Mouse (Mus musculus): ENCODE data around the gene Skor1. TPM values are rescaled to one million over a fixed set of nuclear protein-coding genes. Genes with fewer than 3 reads are reported as not detected.

Skor1 gene
- total and polyA plus RNA-seq, 2 experiments from 2014 or later = not detected

DNA sequence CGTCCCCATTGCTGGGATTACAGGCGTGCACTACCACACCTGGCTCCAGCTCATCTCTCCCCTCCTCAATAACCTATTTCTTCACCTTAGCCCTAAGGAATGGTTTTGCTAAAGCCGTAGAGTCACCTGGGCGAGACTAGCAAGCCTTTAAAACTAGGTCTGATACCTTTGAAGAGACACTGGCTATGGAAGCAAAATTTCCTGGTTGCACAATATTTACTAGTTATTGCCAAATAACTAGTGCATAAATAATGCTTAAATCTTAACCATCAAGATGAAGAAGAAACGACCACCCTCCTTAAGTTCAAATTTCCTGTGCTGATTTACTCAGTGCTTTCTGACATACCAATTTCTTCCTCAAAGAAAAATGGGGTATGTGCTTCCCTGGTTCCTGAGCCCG is 15.1 kb downstream of the Skor1 start:
- peaks cover 6% of the 10 kb centered on the region; the same call in 1 of the 2 replicates for H3K4me1 ChIP-seq (ENCODE audit: control insufficient read depth, insufficient read depth)
- H3K9ac ChIP-seq (replicated peaks; ENCODE audit: low read depth, low read length) = peak overlapping the region; percentile 36; the same call in 1 of the 2 replicates
- peak overlapping the region; percentile 73 for H3K4me2 ChIP-seq (ENCODE audit: low read depth, low read length)
- H3K4me3 ChIP-seq (ENCODE audit: low read depth, low read length) = peak overlapping the region; percentile 80
- peaks cover 52% of the 10 kb centered on the region for H3K27me3 ChIP-seq (ENCODE audit: control insufficient read depth, insufficient read depth, low read length)
- no peak overlapping the region for H3K27ac ChIP-seq (ENCODE audit: low read depth)
- ATAC-seq (ENCODE audit: insufficient read depth, low read depth) (no peak), DNase-seq (ENCODE audit: low spot score) (no peak)
- H3K36me3 ChIP-seq (replicated peaks; ENCODE audit: control insufficient read depth, insufficient read depth, low read length) = no peaks in the 10 kb centered on the region
- 15% methylated on average over 6 of the region's 6 CpGs for WGBS
- no peaks in the 10 kb centered on the region for H3K9me3 ChIP-seq (replicated peaks; ENCODE audit: control insufficient read depth, low read length)
- no peak for TF ChIP-seq EP300 (IDR thresholded peaks at IDR 0.05; ENCODE audit: low read depth)
- TF ChIP-seq CTCF (IDR thresholded peaks at IDR 0.05; ENCODE audit: low read depth) = no peak

DNA sequence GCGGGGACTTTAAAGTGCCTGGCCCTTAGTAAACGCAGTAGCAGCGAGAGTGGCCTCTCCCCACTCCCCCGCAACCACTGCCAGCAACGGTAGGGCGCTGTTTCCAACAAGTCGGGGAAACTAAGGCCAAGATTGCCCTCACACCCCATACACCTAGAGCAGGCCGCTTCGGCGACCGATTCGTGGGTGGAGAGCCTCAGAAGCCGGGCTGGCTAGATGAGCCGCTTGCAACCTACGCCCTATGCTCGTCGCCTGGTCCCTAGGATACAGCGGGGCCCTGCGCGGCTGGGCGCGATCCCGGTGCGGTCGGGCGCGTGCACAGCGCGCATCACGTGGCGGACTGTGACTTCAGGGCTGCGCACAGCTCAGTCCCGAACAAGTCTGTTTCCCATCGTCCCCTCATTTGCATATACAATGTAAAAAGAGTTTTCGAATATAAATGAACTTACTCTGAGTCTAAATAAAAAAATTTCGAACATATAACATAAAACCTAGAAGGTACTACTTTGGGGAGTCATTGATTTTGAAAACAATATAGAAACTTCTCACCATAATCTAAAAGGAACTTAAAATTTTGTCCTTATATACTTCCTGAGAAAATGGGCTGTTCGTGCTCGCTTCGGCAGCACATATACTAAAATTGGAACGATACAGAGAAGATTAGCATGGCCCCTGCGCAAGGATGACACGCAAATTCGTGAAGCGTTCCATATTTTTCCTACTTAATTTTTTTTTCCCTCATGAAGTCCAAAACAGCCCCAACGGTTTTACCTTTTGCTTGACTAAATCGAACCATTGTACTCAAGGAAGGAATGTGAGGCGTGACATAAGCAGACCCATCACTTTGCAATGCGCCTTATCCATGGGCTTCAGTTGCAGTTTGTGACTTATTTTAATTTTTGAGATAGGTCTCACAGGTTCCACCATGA is 15.8 kb downstream of the Skor1 start:
- DNase-seq (ENCODE audit: low spot score) (peak; percentile 92), ATAC-seq (ENCODE audit: insufficient read depth, low read depth) (peak; percentile 99)
- Histone ChIP-seq H3K9ac (replicated peaks; ENCODE audit: low read depth, low read length) (peak overlapping the region; percentile 69), H3K27me3 (ENCODE audit: control insufficient read depth, insufficient read depth, low read length) (peaks cover 45% of the 10 kb centered on the region), H3K36me3 (replicated peaks; ENCODE audit: control insufficient read depth, insufficient read depth, low read length) (no peaks in the 10 kb centered on the region), H3K4me2 (ENCODE audit: low read depth, low read length) (peak overlapping the region; percentile 73), H3K27ac (ENCODE audit: low read depth) (peak overlapping the region; percentile 88), H3K4me3 (ENCODE audit: low read depth, low read length) (peak overlapping the region; percentile 80), H3K4me1 (ENCODE audit: control insufficient read depth, insufficient read depth) (peaks cover 6% of the 10 kb centered on the region; the same call in 1 of the 2 replicates), H3K9me3 (replicated peaks; ENCODE audit: control insufficient read depth, low read length) (no peaks in the 10 kb centered on the region)
- 2% methylated on average over 48 of the region's 48 CpGs for WGBS
- TF ChIP-seq EP300 (IDR thresholded peaks at IDR 0.05; ENCODE audit: low read depth) (no peak), CTCF (IDR thresholded peaks at IDR 0.05; ENCODE audit: low read depth) (no peak)

DNA sequence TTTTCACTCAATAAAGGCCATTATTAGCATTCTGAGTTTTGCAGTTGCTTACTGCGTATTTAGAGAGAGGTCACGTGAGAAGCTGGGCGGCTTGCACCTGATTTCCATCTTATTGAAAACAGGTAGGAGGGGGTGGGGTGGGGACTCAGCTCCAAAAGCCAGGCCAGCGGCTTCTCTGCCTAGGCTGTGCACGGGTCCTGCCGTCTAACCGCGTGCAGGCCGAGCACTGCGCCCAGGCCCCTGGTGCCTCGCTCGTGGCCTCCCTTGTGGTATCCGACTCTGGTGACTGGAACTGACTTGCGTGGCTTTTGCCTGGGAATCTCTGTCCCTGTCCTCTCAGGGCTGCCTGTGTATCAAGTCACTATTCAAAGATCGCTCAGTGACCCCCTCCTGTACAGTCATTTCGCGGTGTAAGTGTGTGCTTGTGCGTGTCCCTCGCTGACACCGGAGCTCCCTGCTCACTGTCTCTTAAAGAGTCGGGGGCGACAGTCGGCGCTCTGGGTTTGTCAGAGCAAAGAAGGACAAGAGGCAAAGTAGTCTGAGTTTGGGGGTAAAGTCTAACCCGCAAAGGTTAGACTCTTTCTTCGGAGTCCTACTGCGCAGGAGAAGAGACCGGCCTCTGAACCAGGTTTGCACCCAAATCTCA is 16.7 kb downstream of the Skor1 start:
- H3K27me3 ChIP-seq (ENCODE audit: control insufficient read depth, insufficient read depth, low read length) = peaks cover 36% of the 10 kb centered on the region
- H3K27ac ChIP-seq (ENCODE audit: low read depth) = peak overlapping the region; percentile 88
- peak overlapping the region; percentile 69 for H3K9ac ChIP-seq (replicated peaks; ENCODE audit: low read depth, low read length)
- peak overlapping the region; percentile 73 for H3K4me2 ChIP-seq (ENCODE audit: low read depth, low read length)
- peak overlapping the region; percentile 80 for H3K4me3 ChIP-seq (ENCODE audit: low read depth, low read length)
- peak; percentile 23 for ATAC-seq (ENCODE audit: insufficient read depth, low read depth)
- H3K4me1 ChIP-seq (ENCODE audit: control insufficient read depth, insufficient read depth) = peaks cover 6% of the 10 kb centered on the region; the same call in 1 of the 2 replicates
- H3K36me3 ChIP-seq (replicated peaks; ENCODE audit: control insufficient read depth, insufficient read depth, low read length) = no peaks in the 10 kb centered on the region
- no peaks in the 10 kb centered on the region for H3K9me3 ChIP-seq (replicated peaks; ENCODE audit: control insufficient read depth, low read length)
- WGBS = 7% methylated on average over 28 of the region's 28 CpGs
- TF ChIP-seq EP300 (IDR thresholded peaks at IDR 0.05; ENCODE audit: low read depth) (no peak), CTCF (IDR thresholded peaks at IDR 0.05; ENCODE audit: low read depth) (no peak)
- DNase-seq (ENCODE audit: low spot score) = no peak

DNA sequence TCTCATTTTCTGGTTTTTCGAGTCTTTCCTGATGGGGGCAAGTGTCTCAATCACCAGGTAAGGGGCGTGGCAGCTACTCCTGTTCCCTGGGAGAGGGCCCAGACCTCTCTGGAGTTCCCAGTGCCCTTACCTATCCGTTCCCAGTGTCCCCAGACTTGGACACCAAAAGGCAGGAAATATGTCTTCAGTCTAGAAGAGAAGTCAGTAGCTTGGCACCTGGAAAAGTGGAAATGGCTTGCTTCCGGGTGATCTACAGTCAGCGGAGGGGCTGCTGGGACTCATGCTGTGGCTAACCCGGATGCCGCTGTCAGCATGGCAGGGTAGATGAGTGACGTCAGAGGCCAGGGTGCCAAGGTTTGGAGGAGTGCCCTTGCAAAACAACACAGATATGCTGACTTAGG is 19.1 kb downstream of the Skor1 start:
- ATAC-seq (ENCODE audit: insufficient read depth, low read depth) = no peak
- H3K4me2 ChIP-seq (ENCODE audit: low read depth, low read length) = no peak overlapping the region
- no peak overlapping the region for H3K9ac ChIP-seq (replicated peaks; ENCODE audit: low read depth, low read length)
- H3K36me3 ChIP-seq (replicated peaks; ENCODE audit: control insufficient read depth, insufficient read depth, low read length) = no peaks in the 10 kb centered on the region
- 68% methylated on average over 8 of the region's 8 CpGs for WGBS
- no peak for DNase-seq (ENCODE audit: low spot score)
- no peak overlapping the region for H3K4me3 ChIP-seq (ENCODE audit: low read depth, low read length)
- no peaks in the 10 kb centered on the region for H3K4me1 ChIP-seq (ENCODE audit: control insufficient read depth, insufficient read depth)
- H3K9me3 ChIP-seq (replicated peaks; ENCODE audit: control insufficient read depth, low read length) = no peaks in the 10 kb centered on the region
- no peak for TF ChIP-seq CTCF (IDR thresholded peaks at IDR 0.05; ENCODE audit: low read depth)
- TF ChIP-seq EP300 (IDR thresholded peaks at IDR 0.05; ENCODE audit: low read depth) = no peak
- no peak overlapping the region for H3K27ac ChIP-seq (ENCODE audit: low read depth)
- H3K27me3 ChIP-seq (ENCODE audit: control insufficient read depth, insufficient read depth, low read length) = peaks cover 14% of the 10 kb centered on the region

DNA sequence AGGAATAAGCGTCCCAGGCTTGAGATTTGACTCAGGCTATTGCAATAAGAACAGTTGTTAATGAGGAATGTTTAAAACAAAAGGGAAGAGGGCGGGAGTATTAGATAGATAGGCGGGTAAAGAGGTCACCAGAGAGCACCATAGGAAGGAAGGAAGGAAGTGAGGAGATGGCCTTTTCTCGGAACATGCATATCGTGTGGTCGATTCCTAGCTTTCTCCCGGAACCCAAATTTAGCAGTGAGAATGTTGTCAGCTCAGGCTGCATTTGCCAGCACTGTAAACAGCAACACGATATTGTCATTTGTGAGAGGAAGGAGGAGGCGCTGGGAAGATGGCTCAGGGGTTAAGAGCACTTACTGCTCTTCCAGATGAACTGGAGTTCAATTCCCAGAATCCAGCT is 24.2 kb downstream of the Skor1 start:
- no peak for TF ChIP-seq EP300 (IDR thresholded peaks at IDR 0.05; ENCODE audit: low read depth)
- TF ChIP-seq CTCF (IDR thresholded peaks at IDR 0.05; ENCODE audit: low read depth) = no peak
- DNase-seq (ENCODE audit: low spot score) = no peak
- H3K4me2 ChIP-seq (ENCODE audit: low read depth, low read length) = 0 out of 2 replicates have a peak overlapping the region, but pooled peaks have one; percentile 76
- H3K9me3 ChIP-seq (replicated peaks; ENCODE audit: control insufficient read depth, low read length) = no peaks in the 10 kb centered on the region
- WGBS = 27% methylated on average over 9 of the region's 9 CpGs
- no peak overlapping the region for H3K4me3 ChIP-seq (ENCODE audit: low read depth, low read length)
- no peaks in the 10 kb centered on the region for H3K4me1 ChIP-seq (ENCODE audit: control insufficient read depth, insufficient read depth)
- no peak for ATAC-seq (ENCODE audit: insufficient read depth, low read depth)
- H3K27ac ChIP-seq (ENCODE audit: low read depth) = no peak overlapping the region
- no peak overlapping the region for H3K9ac ChIP-seq (replicated peaks; ENCODE audit: low read depth, low read length)
- no peaks in the 10 kb centered on the region for H3K36me3 ChIP-seq (replicated peaks; ENCODE audit: control insufficient read depth, insufficient read depth, low read length)
- H3K27me3 ChIP-seq (ENCODE audit: control insufficient read depth, insufficient read depth, low read length) = no peaks in the 10 kb centered on the region
